Mouse (Mus musculus) hindbrain, postnatal 0 days (tissue): ENCODE results near the gene Fyco1. TPM values are rescaled to one million over a fixed set of nuclear protein-coding genes. Genes with fewer than 3 reads are reported as not detected.

Experiments used
- ATAC-seq: fragments of 200-750 bp; cut with Nextera tagmentation; 2 replicates; pipeline ENCODE4 v1.8.0; 2017; ENCODE audit warnings: mild to moderate bottlenecking, moderate TSS enrichment, moderate library complexity
- DNase-seq: peaks from one replicate; pipeline ENCODE4 v3.0.0-alpha.2; 2015; ENCODE audit warnings: low spot score
- H3K27ac ChIP-seq: fragments of 300-500 bp; sonication (generic); 2 replicates; pipeline ENCODE4 v1.5.1; 2014; ENCODE audit warnings: mild to moderate bottlenecking
- H3K27me3 ChIP-seq: fragments of 300-500 bp; sonication (generic); 2 replicates; pipeline ENCODE4 v1.6.1; 2014; ENCODE audit warnings: low read length, mixed read lengths; ENCODE audit not compliant: insufficient read depth
- H3K36me3 ChIP-seq: fragments of 300-500 bp; sonication (generic); 2 replicates; pipeline ENCODE4 v1.6.1; 2014; ENCODE audit warnings: low read length, mixed read lengths; ENCODE audit not compliant: insufficient read depth
- H3K4me1 ChIP-seq: fragments of 300-500 bp; sonication (generic); 2 replicates; pipeline ENCODE4 v1.6.1; 2014; ENCODE audit warnings: antibody characterized with exemption, low read length, mixed read lengths; ENCODE audit not compliant: insufficient read depth
- H3K4me2 ChIP-seq: fragments of 300-500 bp; sonication (generic); 2 replicates; pipeline ENCODE4 v1.6.1; 2014; ENCODE audit warnings: low read depth, mild to moderate bottlenecking, low read length, moderate library complexity, mixed read lengths
- H3K4me3 ChIP-seq: fragments of 300-500 bp; sonication (generic); 2 replicates; pipeline ENCODE4 v1.5.1; 2014; ENCODE audit warnings: low read length
- H3K9ac ChIP-seq: fragments of 300-500 bp; sonication (generic); replicated peaks from 2 replicates; pipeline ENCODE4 v1.6.1; 2014; ENCODE audit warnings: mild to moderate bottlenecking, low read length, moderate library complexity, mixed read lengths
- H3K9me3 ChIP-seq: fragments of 300-500 bp; sonication (generic); 2 replicates; pipeline ENCODE4 v1.6.1; 2016; ENCODE audit warnings: low read length, mixed read lengths
- CTCF ChIP-seq: IDR thresholded peaks from 2 replicates; pipeline ENCODE4 v1.5.1; 2016; ENCODE audit warnings: antibody characterized with exemption, control low read depth, low read depth
- WGBS: fragments of 180-500 bp; shearing (Covaris S2); extraction: QIAGEN DNeasy Blood & Tissue Kit; methylation state at CpG from one replicate; pipeline ENCODE4 v1.1.7; 2014; 5-methylcytosine and 5-hydroxymethylcytosine counted together
- polyA plus RNA-seq: library from polyadenylated mRNA; unstranded; fragments of >200 nt; fragmentation: Nextera tagmentation; extraction: Ambion mirVana; gene quantifications from 2 replicates; pipeline ENCODE4 v1.2.1, GENCODE M21; 2015
- total RNA-seq: library from RNA; depleted of rRNA; stranded (reverse); fragments of >200 nt; gene quantifications from 2 replicates; pipeline ENCODE4 v1.2.3, GENCODE M21; 2014

The Fyco1 gene
- total and polyA plus RNA-seq, 2 experiments from 2014 or later: 8.2 to 11.9 TPM

DNA sequence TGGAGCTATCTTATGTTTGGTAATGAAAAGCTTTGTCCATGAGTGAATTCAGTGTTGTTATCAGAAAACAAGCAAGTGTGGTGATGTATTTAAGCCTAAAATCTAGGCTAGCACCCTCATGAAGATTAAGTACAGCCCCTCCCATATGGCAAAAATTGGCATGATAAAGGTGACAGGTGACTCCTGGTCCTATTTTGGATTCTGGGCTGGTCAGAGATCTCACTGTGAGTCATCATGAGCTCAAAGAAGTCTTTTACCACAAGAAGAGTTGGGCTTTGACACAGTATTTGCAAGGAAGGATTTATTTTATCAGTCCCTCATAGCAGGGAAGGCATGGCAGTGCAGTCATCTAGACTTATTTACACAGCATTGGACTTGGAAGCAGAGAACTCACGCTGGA, 35.7 kb downstream of the Fyco1 start:
- H3K9me3 ChIP-seq: no peaks in the 10 kb centered on the region

DNA sequence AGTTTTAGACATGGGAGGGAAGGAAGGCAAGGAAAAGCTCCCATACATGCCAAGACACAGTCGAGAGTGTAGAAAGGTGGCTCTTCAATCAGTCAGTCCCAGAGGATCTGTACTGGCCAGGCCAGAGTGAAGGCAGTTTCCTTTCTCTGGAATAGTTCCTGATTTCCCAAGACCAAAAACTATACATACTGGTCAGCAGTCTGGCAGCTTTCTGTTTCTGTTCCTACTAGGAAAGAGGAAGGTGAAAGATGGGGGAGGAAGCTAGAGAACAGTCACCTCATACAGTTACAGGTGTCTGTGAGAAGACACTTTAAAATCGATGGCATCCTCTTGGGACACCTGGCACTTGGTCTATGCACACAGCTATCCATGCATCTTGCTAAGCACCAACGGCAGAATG, 36.3 kb downstream of the Fyco1 start:
- Histone ChIP-seq H3K4me1 (no peaks in the 10 kb centered on the region), H3K4me3 (no peak overlapping the region), H3K9ac (no peak overlapping the region), H3K27me3 (no peaks in the 10 kb centered on the region), H3K4me2 (no peak overlapping the region), H3K36me3 (peaks cover 33% of the 10 kb centered on the region; the same call in 1 of the 2 replicates), H3K27ac (no peak overlapping the region), H3K9me3 (no peaks in the 10 kb centered on the region)
- WGBS: 91% methylated on average over 3 of the region's 3 CpGs
- ATAC-seq (no peak), DNase-seq (no peak)
- no peak for TF ChIP-seq CTCF

More for the DNA sequence above, 35.7 kb downstream of the Fyco1 start:
- no peak for ATAC-seq
- Histone ChIP-seq H3K4me3 (no peak overlapping the region), H3K27me3 (no peaks in the 10 kb centered on the region), H3K36me3 (peaks cover 33% of the 10 kb centered on the region; the same call in 1 of the 2 replicates), H3K9ac (no peak overlapping the region), H3K27ac (no peak overlapping the region), H3K4me2 (no peak overlapping the region), H3K4me1 (no peaks in the 10 kb centered on the region)
- 70% methylated on average over 1 of the region's 1 CpGs for WGBS
- TF ChIP-seq CTCF: no peak
- no peak for DNase-seq

- peaks cover 33% of the 10 kb centered on the region; the same call in 1 of the 2 replicates for H3K36me3 ChIP-seq
- DNase-seq: no peak
- H3K4me2 ChIP-seq: no peak overlapping the region
- ATAC-seq: no peak
- no peak overlapping the region for H3K4me3 ChIP-seq
- H3K9ac ChIP-seq: no peak overlapping the region
- no peaks in the 10 kb centered on the region for H3K9me3 ChIP-seq
- WGBS: 77% methylated on average over 4 of the region's 4 CpGs
- no peak overlapping the region for H3K27ac ChIP-seq
- no peaks in the 10 kb centered on the region for H3K4me1 ChIP-seq
- no peak for TF ChIP-seq CTCF
- H3K27me3 ChIP-seq: no peaks in the 10 kb centered on the region
Measured at GRCm38 (mm10) chr9:123814821-123815220, 36.9 kb downstream of the Fyco1 start.

GRCm38 (mm10) chr9:123814326-123814725, 37.4 kb downstream of the Fyco1 start:
- no peaks in the 10 kb centered on the region for H3K4me1 ChIP-seq
- no peak for DNase-seq
- H3K4me3 ChIP-seq: no peak overlapping the region
- H3K4me2 ChIP-seq: no peak overlapping the region
- no peaks in the 10 kb centered on the region for H3K9me3 ChIP-seq
- WGBS: 79% methylated on average over 2 of the region's 2 CpGs
- no peaks in the 10 kb centered on the region for H3K27me3 ChIP-seq
- H3K9ac ChIP-seq: no peak overlapping the region
- TF ChIP-seq CTCF: no peak
- no peak for ATAC-seq
- peaks cover 33% of the 10 kb centered on the region; the same call in 1 of the 2 replicates for H3K36me3 ChIP-seq
- H3K27ac ChIP-seq: no peak overlapping the region

- H3K4me3 ChIP-seq: no peak overlapping the region
- H3K9me3 ChIP-seq: no peaks in the 10 kb centered on the region
- peaks cover 21% of the 10 kb centered on the region; the same call in 1 of the 2 replicates for H3K36me3 ChIP-seq
- DNase-seq (no peak), ATAC-seq (no peak)
- no peak overlapping the region for H3K9ac ChIP-seq
- no peak for TF ChIP-seq CTCF
- no peaks in the 10 kb centered on the region for H3K27me3 ChIP-seq
- 92% methylated on average over 3 of the region's 3 CpGs for WGBS
- H3K4me1 ChIP-seq: no peaks in the 10 kb centered on the region
- H3K27ac ChIP-seq: no peak overlapping the region
- no peak overlapping the region for H3K4me2 ChIP-seq
Measured at GRCm38 (mm10) chr9:123811831-123812230, 39.9 kb downstream of the Fyco1 start.

GRCm38 (mm10) chr9:123808583-123808982, 43.1 kb downstream of the Fyco1 start:
- H3K27me3 ChIP-seq: no peaks in the 10 kb centered on the region
- TF ChIP-seq CTCF: no peak
- no peaks in the 10 kb centered on the region for H3K9me3 ChIP-seq
- no peak overlapping the region for H3K4me2 ChIP-seq
- no peak overlapping the region for H3K9ac ChIP-seq
- H3K36me3 ChIP-seq: peaks cover 3% of the 10 kb centered on the region; the same call in 1 of the 2 replicates
- no peak overlapping the region for H3K27ac ChIP-seq
- no peak for ATAC-seq
- 80% methylated on average over 7 of the region's 7 CpGs for WGBS
- DNase-seq: no peak
- H3K4me1 ChIP-seq: no peaks in the 10 kb centered on the region
- H3K4me3 ChIP-seq: no peak overlapping the region

GRCm38 (mm10) chr9:123806267-123806666, 45.4 kb downstream of the Fyco1 start, which contains the start of gene Cxcr6:
Gene Cxcr6 (plus strand): TSS chr9:123806475.
- DNase-seq (no peak), ATAC-seq (no peak)
- Histone ChIP-seq H3K27ac (no peak within 1 kb of the TSS), H3K27me3 (no peaks in the 10 kb centered on the region), H3K9ac (no peak within 1 kb of the TSS), H3K4me1 (no peaks in the 10 kb centered on the region), H3K9me3 (no peaks in the 10 kb centered on the region), H3K4me2 (no peak within 1 kb of the TSS), H3K36me3 (peaks cover 3% of the 10 kb centered on the region; the same call in 1 of the 2 replicates), H3K4me3 (no peak within 1 kb of the TSS)
- no peak for TF ChIP-seq CTCF
- 90% methylated on average over 5 of the region's 5 CpGs for WGBS
